Mouse (Mus musculus) forebrain, embryonic 14.5 days (tissue): ENCODE data around the gene Ppme1. TPM values are rescaled to one million over a fixed set of nuclear protein-coding genes. Genes with fewer than 3 reads are reported as not detected.

ENCODE experiments used
- ATAC-seq: fragments of 200-750 bp; cut with Nextera tagmentation; 2 replicates; pipeline ENCODE4 v1.8.0; 2017; ENCODE audit warnings: mild to moderate bottlenecking, moderate library complexity
- DNase-seq: peaks from one replicate; pipeline ENCODE4 v3.0.0-alpha.2; 2015; ENCODE audit warnings: low spot score
- H3K27ac ChIP-seq: fragments of 300-500 bp; sonication (generic); 2 replicates; pipeline ENCODE4 v1.5.1; 2014; ENCODE audit warnings: low read depth, mild to moderate bottlenecking, control low read depth, low read length, moderate library complexity
- H3K27me3 ChIP-seq: fragments of 300-500 bp; sonication (generic); replicated peaks from 2 replicates; pipeline ENCODE4 v1.6.1; 2014; ENCODE audit warnings: low read length, control low read depth, mixed read lengths; ENCODE audit not compliant: control insufficient read depth, insufficient read depth
- H3K36me3 ChIP-seq: fragments of 300-500 bp; sonication (generic); 2 replicates; pipeline ENCODE4 v1.6.1; 2014; ENCODE audit warnings: low read length, control low read depth; ENCODE audit not compliant: control insufficient read depth, insufficient read depth
- H3K4me1 ChIP-seq: fragments of 300-500 bp; sonication (generic); 2 replicates; pipeline ENCODE4 v1.6.1; 2014; ENCODE audit warnings: antibody characterized with exemption, low read length, control low read depth; ENCODE audit not compliant: control insufficient read depth, insufficient read depth
- H3K4me2 ChIP-seq: fragments of 300-500 bp; sonication (generic); 2 replicates; pipeline ENCODE4 v1.6.1; 2014; ENCODE audit warnings: mild to moderate bottlenecking, control low read depth, low read length
- H3K4me3 ChIP-seq: fragments of 300-500 bp; sonication (generic); 2 replicates; pipeline ENCODE4 v1.5.1; 2014; ENCODE audit warnings: low read depth, low read length, control low read depth
- H3K9ac ChIP-seq: fragments of 300-500 bp; sonication (generic); 2 replicates; pipeline ENCODE4 v1.6.1; 2014; ENCODE audit warnings: mild to moderate bottlenecking, low read length, control low read depth, moderate library complexity
- H3K9me3 ChIP-seq: fragments of 300-500 bp; sonication (generic); replicated peaks from 2 replicates; pipeline ENCODE4 v1.6.1; 2016; ENCODE audit warnings: low read length, control low read depth, mixed read lengths; ENCODE audit not compliant: control insufficient read depth
- WGBS: fragments of 180-500 bp; shearing (Covaris S2); extraction: QIAGEN DNeasy Blood & Tissue Kit; methylation state at CpG from one replicate; pipeline ENCODE4 v1.1.7; 2014; 5-methylcytosine and 5-hydroxymethylcytosine counted together
- polyA plus RNA-seq: library from polyadenylated mRNA; unstranded; fragments of >200 nt; fragmentation: Nextera tagmentation; extraction: Ambion mirVana; gene quantifications from 2 replicates; pipeline ENCODE4 v1.2.1, GENCODE M21; 2014

Gene Ppme1
- polyA plus RNA-seq, 1 experiment from 2014 or later: 120 TPM

DNA sequence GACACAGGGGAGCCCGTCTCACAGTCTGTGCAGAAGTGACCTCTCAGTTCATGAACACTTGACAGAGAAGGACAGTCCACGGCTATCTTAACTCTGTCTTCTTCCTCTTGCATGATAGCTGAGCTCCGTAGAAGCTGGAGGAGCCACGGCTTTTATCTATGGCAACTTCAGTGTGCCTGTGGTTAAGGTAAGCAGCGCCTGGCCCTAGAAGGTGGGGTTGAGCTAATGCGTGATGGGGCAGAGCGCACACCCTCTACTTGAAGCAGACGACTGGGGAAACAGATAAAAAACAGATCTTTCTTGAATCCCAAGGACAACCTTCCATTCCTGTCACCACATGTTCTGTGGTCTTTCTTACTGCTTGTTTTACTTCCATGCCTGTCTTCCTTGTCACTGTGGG is 55.2 kb downstream of the Ppme1 start:
- Histone ChIP-seq H3K27ac (no peak overlapping the region), H3K27me3 (no peaks in the 10 kb centered on the region), H3K9me3 (no peaks in the 10 kb centered on the region), H3K4me2 (no peak overlapping the region), H3K4me3 (no peak overlapping the region), H3K4me1 (no peaks in the 10 kb centered on the region), H3K36me3 (no peaks in the 10 kb centered on the region), H3K9ac (no peak overlapping the region)
- 95% methylated on average over 8 of the region's 8 CpGs for WGBS
- no peak for ATAC-seq
- no peak for DNase-seq

GRCm38 (mm10) chr7:100312716-100313115 is 59.4 kb downstream of the Ppme1 start:
- Histone ChIP-seq H3K27ac (no peak overlapping the region), H3K4me2 (no peak overlapping the region), H3K27me3 (no peaks in the 10 kb centered on the region), H3K36me3 (no peaks in the 10 kb centered on the region), H3K4me1 (peaks cover 19% of the 10 kb centered on the region), H3K9ac (no peak overlapping the region), H3K4me3 (no peak overlapping the region), H3K9me3 (no peaks in the 10 kb centered on the region)
- ATAC-seq (no peak), DNase-seq (no peak)
- WGBS: 91% methylated on average over 4 of the region's 4 CpGs

DNA sequence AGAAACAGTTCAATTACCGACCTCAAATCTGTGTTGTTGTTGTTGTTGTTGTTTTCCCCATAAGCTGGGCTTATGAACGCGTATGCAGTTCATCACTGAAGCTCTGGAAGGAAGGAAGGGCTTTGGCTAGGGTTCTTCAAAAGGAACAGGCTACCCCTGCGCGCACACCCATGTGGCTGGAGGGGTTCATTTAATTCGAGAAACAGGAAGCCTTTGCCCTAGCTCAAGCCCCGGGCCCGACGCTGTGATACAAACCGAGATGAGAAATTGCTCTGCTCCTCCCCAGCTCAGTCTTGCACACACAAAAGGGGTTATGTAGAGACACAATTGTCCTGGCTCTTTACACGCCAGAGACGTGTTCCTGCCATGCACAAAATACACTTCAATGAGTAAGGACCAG is 61.8 kb downstream of the Ppme1 start:
- ATAC-seq (no peak), DNase-seq (no peak)
- Histone ChIP-seq H3K4me2 (no peak overlapping the region), H3K27me3 (no peaks in the 10 kb centered on the region), H3K9ac (peak overlapping the region; percentile 18; the same call in 1 of the 2 replicates), H3K9me3 (no peaks in the 10 kb centered on the region), H3K4me1 (peaks cover 23% of the 10 kb centered on the region), H3K36me3 (no peaks in the 10 kb centered on the region), H3K27ac (peak overlapping the region; percentile 52; the same call in 1 of the 2 replicates), H3K4me3 (no peak overlapping the region)
- WGBS: 86% methylated on average over 12 of the region's 12 CpGs

GRCm38 (mm10) chr7:100309679-100310078 is 62.4 kb downstream of the Ppme1 start:
- DNase-seq: peak; percentile 33
- no peak overlapping the region for H3K4me3 ChIP-seq
- H3K27me3 ChIP-seq: no peaks in the 10 kb centered on the region
- H3K27ac ChIP-seq: peak overlapping the region; percentile 52
- ATAC-seq: peak; percentile 30; the same call in 1 of the 2 replicates
- H3K36me3 ChIP-seq: no peaks in the 10 kb centered on the region
- peak overlapping the region; percentile 18; the same call in 1 of the 2 replicates for H3K9ac ChIP-seq
- H3K4me2 ChIP-seq: no peak overlapping the region
- no peaks in the 10 kb centered on the region for H3K9me3 ChIP-seq
- H3K4me1 ChIP-seq: peaks cover 23% of the 10 kb centered on the region
- WGBS: 19% methylated on average over 6 of the region's 6 CpGs

GRCm38 (mm10) chr7:100309216-100309615 is 62.9 kb downstream of the Ppme1 start:
- peak; percentile 75 for ATAC-seq
- peak overlapping the region; percentile 52 for H3K27ac ChIP-seq
- no peak overlapping the region for H3K4me2 ChIP-seq
- no peak overlapping the region for H3K4me3 ChIP-seq
- DNase-seq: peak; percentile 70
- H3K4me1 ChIP-seq: peaks cover 23% of the 10 kb centered on the region
- no peaks in the 10 kb centered on the region for H3K36me3 ChIP-seq
- H3K9me3 ChIP-seq: no peaks in the 10 kb centered on the region
- 0 out of 2 replicates have a peak overlapping the region, but pooled peaks have one; percentile 18 for H3K9ac ChIP-seq
- WGBS: 24% methylated on average over 1 of the region's 1 CpGs
- no peaks in the 10 kb centered on the region for H3K27me3 ChIP-seq

DNA sequence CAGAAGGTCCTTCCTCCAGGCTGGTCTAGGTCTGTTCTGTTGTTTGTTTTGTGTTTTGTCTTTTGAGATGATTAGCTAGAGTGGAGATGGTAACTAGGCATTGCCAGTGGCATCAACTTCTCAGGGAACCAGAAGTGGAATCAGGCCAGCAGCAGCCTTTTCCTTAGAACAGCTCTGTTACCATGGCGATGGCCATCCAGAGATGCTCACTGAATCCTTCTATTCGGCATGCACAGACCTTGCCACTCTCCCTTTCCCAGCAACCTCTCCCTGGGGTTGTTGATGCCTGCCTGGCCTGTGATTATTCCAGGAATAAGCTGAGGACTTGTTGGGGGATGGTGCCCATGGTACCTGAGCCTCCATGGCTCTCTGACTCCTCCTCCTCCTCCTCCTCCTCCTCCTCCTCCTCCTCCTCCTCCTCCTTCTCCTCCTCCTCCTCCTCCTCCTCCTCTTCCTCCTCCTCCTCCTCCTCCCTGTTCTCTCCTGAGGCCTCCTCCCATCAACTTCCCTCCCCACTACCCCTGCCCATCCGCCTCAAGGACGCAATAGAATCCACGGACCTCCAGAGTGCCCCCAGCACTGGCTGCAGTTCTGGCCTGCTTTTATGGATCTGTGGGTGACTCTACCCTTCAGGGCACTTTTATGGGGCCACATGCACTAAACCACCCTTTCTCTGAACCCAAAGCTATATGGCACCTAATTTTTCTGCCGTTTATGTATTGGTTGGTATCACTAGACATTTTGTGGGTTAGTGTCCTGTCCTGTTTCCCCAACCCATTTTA is 64.0 kb downstream of the Ppme1 start:
- WGBS: 75% methylated on average over 6 of the region's 6 CpGs
- no peak overlapping the region for H3K4me2 ChIP-seq

GRCm38 (mm10) chr7:100305894-100306293 is 66.2 kb downstream of the Ppme1 start:
- H3K36me3 ChIP-seq: no peaks in the 10 kb centered on the region
- WGBS: 93% methylated on average over 9 of the region's 9 CpGs
- H3K9me3 ChIP-seq: no peaks in the 10 kb centered on the region
- no peak overlapping the region for H3K9ac ChIP-seq
- H3K4me1 ChIP-seq: peaks cover 23% of the 10 kb centered on the region
- H3K27me3 ChIP-seq: no peaks in the 10 kb centered on the region
- H3K4me3 ChIP-seq: no peak overlapping the region
- H3K27ac ChIP-seq: no peak overlapping the region
- H3K4me2 ChIP-seq: no peak overlapping the region
- ATAC-seq (no peak), DNase-seq (no peak)

More for the DNA sequence above, 64.0 kb downstream of the Ppme1 start:
- H3K4me3 ChIP-seq: no peak overlapping the region
- H3K27me3 ChIP-seq: no peaks in the 10 kb centered on the region
- H3K36me3 ChIP-seq: no peaks in the 10 kb centered on the region
- H3K9me3 ChIP-seq: no peaks in the 10 kb centered on the region
- H3K27ac ChIP-seq: peak overlapping the region; percentile 49
- peaks cover 23% of the 10 kb centered on the region for H3K4me1 ChIP-seq
- 0 out of 2 replicates have a peak overlapping the region, but pooled peaks have one; percentile 13 for H3K9ac ChIP-seq
- ATAC-seq: peak; percentile 81
- DNase-seq: peak; percentile 93

DNA sequence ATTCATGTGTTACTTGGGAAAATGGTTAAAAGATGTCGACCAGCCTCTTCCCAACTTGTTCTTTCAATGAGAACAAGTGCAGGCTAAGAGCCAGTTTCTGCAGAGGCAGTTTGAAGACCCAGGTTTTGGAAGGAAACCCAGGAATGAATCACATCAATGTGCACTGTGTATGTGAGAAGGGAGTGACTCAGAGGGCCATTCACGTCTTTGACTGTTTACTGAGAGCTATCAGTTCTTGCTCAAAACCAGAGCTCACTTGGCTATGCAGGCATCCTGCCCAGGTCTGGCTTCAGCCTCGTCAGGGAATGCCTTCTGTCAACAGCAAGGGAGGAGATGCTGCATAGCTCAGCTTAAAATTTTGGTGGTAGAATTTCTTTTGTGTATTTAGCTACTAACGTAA is 69.8 kb downstream of the Ppme1 start:
- WGBS: 59% methylated on average over 4 of the region's 4 CpGs
- Histone ChIP-seq H3K27ac (no peak overlapping the region), H3K36me3 (no peaks in the 10 kb centered on the region), H3K4me3 (no peak overlapping the region), H3K9me3 (no peaks in the 10 kb centered on the region), H3K4me2 (no peak overlapping the region), H3K9ac (no peak overlapping the region), H3K27me3 (no peaks in the 10 kb centered on the region), H3K4me1 (0 out of 2 replicates have a peak, but pooled peaks cover under 1% of the 10 kb centered on the region)
- DNase-seq (peak; percentile 51), ATAC-seq (no peak)

GRCm38 (mm10) chr7:100301390-100301789 is 70.7 kb downstream of the Ppme1 start:
- no peaks in the 10 kb centered on the region for H3K36me3 ChIP-seq
- WGBS: 68% methylated on average over 3 of the region's 3 CpGs
- DNase-seq: no peak
- H3K27me3 ChIP-seq: no peaks in the 10 kb centered on the region
- no peak overlapping the region for H3K9ac ChIP-seq
- no peak overlapping the region for H3K4me3 ChIP-seq
- no peak overlapping the region for H3K27ac ChIP-seq
- no peak overlapping the region for H3K4me2 ChIP-seq
- no peak for ATAC-seq
- no peaks in the 10 kb centered on the region for H3K4me1 ChIP-seq
- no peaks in the 10 kb centered on the region for H3K9me3 ChIP-seq
